Mouse (Mus musculus) ovary, adult 18-20 months (tissue): ENCODE data around the gene Igsf10.
A peak's percentile ranks its signal among the peaks of the same experiment; 100 is the strongest.
"Not testable (repeated sequence)": the region's sequence is repeated elsewhere in the genome, so short reads cannot be mapped to it uniquely, and the experiment has no call there.

Experiments used
- DNase-seq: peaks from one replicate; pipeline ENCODE4 v3.0.0; 2022; ENCODE audit warnings: low spot score, mixed read lengths

The Igsf10 gene

DNA sequence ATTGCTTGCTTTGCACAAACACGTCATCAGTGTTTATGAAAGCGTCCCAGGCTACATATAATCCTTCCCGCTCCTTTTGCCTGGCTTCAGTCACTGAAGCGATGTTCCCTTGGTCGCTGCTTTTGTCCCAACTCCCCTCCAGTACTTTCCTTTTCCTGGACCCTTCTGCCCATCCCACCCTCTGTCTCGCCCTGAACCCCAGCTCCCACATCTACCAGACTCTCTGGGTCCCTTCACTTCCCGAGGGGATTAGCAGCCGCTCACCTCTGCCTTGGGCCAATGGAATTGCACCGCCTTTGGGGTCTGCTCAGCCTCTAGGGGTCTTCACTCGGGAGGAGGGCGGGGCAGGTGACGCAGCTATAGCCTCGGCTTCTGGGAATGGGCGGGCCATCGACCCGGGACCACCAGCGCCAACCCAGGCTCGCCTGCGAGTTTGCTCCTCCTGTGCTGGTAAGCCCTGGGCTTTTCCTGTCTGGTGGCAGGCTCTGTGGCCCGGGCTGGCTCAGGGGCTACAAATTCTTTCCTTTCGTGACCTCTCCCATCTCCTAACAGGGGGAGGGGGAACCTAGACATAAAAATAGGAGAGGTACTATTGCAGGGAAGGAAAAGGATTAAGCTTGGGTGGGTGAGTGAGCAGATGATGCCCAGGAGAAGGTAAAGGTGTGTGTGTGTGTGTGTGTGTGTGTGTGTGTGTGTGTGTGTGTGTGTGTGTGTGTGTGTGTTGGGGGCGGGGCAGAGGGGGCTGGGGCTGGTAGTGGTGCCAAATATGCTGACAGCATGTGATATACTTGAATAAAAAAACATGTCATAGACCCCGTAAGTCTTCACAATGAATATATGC lies at the start of gene Igsf10:
TSS of gene Igsf10 (minus strand) at position 330 of the 841 bp plus-strand sequence.
- DNase-seq = peak; percentile 31

DNA sequence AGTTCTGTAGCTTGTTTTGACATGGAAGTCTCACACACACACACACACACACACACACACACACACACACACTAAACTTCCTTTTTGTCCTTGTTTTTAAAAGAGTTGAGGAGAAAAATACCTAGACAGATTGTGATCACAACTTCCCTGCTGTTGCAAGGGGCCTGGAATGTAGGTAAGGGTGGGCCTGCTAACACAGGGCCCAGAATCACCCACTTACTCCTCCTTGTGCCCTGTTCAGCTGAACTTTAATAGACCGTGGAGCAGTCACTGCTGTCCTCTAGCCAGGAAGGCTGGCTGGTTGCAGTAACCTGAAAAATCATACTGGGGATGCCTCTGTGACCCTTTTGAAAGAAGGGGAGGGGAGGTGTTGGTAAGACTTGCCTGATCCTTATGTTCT lies 41.4 kb upstream of the Igsf10 start:
- DNase-seq = no peak

DNA sequence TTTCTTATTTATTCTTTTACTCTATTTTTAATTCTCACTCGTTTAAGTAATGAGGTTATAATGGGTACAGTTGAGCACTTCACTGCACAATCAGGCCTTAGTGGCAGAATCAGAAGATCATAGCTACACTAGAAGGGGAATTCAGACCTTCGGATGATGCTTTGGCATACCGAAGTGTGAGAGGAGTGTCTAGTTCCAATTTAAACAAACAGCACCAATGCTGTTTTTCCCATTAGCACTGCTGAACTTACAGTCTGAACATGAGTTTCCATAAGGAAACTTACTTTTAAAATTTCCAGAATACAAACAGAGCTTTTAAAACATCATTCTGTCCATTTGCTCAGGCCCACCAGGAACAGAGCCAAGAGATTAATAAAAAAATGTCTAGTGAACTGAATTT lies 40.8 kb upstream of the Igsf10 start:
- DNase-seq = no peak

DNA sequence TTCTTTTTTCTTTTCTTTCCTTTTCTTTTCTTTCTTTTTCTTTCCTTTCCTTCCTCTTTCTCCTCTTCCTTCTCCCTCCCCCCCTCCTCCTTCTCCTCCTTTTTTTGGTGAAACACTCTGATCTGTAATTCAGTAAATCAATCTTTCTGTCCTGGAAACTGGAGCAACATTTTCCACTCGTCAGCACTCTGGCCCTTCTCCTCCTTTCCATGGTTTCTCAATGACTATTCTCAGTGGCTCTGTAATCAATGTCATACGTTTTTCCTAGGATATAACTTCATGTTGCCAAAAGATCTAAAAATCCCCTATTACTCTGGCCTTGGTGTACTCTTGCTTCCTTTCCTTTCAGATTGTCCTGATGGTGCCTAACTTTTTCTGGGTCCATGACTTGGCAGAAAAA lies 40.1 kb upstream of the Igsf10 start:
- no peak for DNase-seq

DNA sequence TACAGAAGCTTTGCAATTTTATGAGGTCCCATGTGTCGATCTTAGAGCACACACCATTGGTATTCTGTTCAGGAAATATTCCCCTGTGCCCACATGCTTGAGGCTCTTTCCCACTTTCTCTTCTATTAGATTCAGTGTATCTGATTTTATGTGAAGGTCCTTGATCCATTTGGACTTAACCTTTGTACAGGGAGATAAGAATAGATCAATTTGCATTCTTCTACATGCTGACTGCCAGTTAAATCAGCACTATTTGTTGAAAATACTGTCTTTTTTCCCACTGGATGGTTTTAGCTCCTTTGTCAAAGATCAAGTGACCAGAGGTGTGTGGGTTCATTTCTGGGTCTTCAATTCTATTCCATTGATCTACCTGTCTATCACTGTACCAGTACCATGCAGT lies 34.6 kb upstream of the Igsf10 start:
- DNase-seq = not testable (repeated sequence)

DNA sequence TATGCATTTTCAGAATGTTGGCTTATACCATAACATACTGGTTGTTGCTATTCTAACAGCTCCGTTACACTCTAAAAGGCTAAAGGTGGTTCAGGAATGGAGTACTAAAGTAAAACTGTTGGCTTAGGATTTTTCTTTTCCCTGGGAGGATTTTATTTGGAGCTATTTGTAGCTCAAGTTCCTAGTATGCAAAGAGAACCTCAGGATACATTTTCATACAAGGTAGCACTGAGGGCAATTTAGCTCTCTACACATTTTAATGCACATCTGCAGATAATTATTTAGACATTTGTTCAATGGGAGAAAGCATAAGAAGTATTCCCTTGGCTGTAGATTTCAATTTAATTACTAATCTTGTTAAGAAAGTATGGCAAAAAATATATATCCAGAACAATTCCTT lies 17.7 kb upstream of the Igsf10 start:
- no peak for DNase-seq

DNA sequence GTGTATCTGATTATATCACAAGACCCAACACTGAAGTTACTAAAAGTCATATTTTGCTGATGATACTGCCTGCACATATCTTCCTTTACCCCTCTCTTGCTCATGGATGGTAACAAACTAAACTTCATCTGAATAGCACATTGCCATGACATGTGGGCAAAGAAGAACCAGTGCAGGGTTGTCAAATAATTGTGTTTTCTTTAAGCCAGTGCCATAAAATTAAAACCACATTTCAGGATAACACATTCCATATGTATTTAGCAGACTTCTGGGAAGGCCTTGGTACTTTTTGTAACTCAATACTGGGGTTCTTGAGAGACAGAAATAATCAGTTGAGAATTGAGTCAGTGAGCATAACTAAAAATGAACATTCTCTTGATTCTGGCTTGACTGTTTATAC lies 15.9 kb upstream of the Igsf10 start:
- DNase-seq = no peak

DNA sequence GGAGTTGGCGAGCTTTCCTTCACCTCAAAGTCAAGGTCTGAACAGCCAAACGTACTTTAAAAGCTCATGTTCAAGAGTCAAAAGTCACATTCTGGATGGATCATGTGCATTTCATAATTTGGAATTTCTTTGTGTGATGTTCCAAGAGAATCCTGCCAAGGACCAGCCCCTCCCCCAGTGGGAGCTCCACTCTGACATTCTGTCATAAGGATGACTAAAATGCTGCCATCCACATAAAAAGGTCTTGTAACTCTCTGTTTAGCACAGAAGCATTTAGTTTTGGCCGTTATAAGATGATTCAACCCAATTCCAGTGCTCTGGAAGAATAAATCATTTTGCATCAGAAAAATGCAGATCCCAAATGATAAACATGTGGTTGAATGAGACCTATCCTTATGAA lies 10.0 kb upstream of the Igsf10 start:
- DNase-seq = no peak

DNA sequence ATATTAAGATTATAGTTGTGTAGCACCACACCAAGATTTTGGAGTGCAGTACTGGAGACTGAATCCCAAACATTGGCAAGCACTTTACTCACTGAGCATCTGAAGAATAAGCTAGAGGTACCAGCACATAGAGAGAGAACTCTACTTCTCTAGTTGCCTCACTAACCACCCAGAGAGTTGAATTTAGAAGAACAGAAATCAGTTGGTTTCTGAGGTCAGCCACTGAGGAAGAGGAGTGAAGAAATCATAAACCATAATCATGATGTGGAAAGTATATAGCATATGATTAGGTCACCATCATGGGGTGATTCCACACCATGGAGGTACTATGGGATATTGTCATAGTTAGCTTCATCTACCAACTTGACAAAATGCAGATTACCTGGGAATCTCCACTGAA lies 7.6 kb upstream of the Igsf10 start:
- DNase-seq = no peak

DNA sequence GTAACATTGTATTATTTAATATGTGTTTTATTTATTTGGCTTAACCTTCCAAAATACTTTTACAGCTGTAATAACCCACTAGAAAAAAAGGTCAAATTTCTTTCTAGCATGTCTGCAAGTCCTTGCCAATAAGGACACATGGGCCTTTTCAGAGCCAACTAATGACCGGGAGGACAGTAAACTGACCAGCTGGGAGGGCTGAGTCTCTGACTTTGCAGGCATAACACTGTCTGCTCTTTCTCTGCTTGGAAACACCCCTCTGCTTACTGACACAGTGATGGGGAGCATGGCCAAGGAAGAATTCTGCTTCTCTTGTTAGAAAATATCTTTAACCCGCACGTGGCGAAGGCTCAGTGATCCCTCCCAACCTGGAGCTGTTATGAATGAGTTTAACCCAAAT lies 1.2 kb downstream of the Igsf10 start:
- peak; percentile 34 for DNase-seq

DNA sequence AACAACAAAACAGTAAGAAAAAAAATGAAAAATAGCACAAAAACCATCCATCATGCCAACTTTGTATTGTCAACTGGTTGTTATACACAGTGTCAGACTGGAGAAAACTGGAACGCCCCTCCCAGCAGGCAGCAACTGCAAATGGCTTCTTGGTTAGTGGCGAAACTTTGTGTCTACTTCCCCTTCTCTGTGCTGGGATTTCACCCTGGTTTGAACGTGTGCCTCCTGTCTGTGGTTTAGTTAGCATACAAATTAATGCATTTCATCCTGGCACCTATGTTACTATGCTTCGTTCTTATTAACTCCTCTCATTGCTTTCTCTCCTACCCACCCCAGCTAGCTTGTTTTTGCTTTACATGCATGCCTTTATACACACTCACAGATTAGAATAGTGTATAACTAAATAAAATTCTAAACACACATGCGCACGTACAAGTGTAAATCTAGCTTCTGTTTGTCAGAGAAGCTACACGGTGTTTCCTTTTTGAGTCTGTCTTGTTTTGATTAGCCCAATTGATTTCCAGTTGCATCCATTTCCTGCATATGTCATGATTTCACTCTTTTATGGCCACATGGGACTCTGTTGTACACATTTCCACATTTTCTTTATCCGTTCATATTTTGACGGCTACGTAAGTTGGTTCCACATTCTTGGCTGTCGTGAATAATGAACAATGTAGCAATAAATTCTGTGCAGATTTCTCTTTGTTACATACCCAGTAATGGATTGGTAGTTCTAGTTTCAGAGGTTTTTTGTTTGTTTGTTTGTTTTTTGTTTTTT lies 2.4 kb downstream of the Igsf10 start:
- no peak for DNase-seq

DNA sequence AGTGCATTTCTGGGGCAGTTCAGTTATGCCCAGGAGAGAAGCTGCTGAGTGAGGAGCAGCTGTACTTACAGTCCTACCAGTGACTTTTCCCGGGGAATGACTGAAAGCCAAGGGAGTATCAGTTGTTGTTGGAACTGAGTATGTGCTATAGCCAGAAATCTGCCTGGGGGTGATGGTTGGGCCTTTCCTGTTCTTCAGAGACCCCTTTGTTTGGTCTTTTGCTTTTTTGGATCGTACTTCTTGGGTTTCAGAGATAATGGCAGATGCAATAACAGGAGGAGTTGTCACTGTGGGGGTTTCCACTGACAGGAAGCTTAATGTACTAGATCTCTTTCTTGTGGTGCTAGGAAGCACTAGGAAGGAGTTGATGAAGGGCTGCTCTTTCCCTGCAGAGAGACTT lies 15.7 kb downstream of the Igsf10 start:
- DNase-seq = no peak

DNA sequence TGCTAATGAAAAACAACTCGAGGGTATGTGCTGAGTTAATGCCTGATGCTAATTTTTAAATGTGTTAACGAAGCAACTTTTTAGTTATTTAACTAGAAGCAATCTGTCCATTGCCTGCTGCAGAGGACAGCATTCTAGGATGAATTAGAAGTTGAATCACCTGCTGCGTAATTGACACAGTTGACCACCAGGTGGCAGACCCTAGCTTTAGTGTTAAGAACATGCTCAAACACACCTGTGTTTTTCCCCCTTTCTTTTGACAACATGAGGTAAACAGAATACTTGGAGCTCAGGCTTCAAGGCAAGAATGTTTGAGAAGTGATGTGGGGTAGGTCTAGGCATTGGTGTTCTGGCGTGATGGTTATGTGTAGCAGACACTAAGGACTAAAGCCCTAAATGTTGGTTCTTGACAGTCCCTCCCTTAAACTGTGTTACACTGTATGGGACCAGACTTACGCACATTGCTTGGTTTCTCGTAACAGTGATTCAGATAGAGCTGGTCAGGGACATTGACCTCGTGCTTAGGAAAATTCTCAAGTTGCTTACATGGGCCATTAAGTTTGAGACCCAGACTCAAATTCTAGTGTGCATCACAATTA lies 22.8 kb downstream of the Igsf10 start:
- DNase-seq = no peak

DNA sequence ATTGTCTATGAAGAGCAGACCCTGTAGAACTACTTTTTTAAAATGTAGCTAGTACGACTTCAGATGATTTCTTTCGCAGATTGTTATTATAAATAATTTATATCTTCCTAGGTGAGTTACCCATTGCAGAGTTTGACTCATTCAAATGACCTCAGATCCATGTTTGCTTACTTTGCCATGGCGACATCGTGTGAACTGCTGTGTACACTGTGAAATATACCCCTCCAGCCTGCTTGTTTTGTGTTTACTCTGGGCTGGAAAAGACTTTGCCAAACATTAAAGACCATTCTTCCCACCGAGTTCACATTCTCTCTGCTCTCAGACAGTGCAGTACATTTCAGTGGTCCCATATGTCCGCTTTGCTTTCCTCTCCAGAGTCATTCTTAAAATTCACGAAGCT lies 28.1 kb downstream of the Igsf10 start:
- no peak for DNase-seq

DNA sequence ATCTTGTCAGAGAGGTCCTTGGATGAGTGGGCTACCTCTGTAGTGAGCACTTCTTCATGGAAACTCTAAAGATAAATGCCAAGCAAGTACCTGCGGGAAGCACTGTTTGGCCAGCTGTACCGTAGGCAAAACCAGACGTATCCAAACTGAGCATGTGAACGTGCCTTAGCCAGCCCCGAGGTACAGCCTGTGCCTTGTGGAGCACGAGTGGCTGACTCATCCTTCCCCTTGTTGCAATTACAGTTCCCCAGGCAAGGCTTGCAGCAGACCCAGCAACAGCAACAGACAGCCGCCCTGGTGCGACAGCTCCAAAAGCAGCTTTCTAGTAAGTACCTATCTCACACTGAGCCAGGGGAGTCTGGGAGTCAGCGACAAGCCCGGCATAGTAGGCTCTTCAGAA lies 31.6 kb downstream of the Igsf10 start:
- no peak for DNase-seq

DNA sequence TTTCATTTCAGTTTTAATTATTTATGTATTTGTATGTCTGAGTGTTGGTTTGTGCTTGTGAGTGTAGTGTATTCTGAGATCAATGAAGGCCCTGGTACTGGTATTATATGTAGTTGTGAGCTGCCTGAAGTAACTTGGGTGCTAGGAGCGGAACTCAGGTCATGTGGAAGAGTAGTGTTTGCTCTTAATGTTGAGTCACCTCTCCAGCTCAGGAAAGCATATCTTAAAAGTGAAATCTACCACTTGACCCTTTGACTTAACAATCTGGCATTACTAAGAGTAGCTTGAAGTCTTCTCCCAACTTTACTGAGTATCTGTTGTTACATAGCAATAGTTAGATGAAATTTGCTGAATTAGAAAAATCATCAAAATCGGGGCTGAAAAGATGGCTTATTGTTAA lies 38.7 kb downstream of the Igsf10 start:
- DNase-seq = no peak

DNA sequence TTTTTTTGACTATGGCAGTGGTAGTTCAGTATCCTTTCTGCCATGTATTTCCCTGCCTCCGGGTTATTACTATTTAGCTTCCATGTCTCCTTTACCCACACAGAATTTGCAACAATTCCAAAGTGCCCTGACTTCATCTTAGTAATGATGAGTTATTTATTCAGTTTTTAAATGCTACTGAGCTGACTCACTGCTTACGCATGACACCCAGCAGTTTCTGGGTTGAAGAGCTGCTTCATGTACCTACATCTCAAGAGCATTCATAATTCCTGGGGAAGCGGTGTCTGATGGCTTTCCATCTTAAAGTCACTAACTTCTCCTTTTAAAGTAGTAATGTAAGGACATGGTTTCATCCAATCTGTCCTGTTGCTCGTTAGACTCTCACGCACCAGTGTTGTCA lies 39.2 kb downstream of the Igsf10 start:
- DNase-seq = no peak

DNA sequence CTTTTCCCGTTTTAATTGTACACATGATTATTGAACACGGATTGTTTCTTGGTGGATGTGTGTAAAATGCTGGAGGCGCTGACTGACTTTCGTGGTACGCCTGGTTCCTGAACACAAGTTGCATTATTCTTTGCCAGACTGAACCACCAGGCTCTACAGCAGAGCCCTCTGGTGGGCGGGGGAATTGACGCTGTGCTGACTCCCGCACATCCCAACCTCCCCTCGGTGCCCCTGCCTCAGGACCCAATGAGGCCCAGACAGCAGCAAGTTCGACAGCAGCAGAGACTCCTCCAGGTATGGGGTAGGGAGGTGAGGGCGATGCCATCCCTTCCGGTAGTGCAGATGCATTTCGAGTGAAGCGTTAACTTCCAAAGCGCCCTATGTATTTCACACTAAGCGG lies 46.5 kb downstream of the Igsf10 start:
- no peak for DNase-seq

DNA sequence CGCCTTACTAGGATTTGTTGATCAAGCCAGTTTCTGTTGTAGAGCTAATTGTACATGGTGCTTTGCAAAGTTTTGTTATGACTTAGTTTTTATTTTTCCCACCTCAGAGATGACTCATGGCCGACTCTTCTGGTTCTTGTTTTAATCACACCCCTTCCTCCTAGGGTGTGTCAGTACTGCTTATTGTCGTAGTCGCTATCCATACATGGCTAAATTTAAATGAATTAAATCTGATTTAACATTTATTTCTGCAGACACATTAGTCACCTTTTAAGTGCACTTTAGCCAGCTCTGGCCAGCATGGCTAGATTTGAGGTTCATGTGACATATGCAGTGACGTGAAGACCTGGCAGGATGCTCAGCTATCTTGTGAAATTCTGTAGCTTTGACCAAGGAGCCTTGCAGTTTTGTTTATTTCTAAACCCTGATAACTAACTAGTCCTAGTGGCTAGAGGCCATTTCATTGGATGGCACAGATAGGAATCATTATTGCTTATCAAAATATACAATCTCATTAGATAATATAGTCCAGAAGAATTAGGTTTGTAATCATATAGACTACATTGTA lies 47.5 kb downstream of the Igsf10 start:
- DNase-seq = no peak

DNA sequence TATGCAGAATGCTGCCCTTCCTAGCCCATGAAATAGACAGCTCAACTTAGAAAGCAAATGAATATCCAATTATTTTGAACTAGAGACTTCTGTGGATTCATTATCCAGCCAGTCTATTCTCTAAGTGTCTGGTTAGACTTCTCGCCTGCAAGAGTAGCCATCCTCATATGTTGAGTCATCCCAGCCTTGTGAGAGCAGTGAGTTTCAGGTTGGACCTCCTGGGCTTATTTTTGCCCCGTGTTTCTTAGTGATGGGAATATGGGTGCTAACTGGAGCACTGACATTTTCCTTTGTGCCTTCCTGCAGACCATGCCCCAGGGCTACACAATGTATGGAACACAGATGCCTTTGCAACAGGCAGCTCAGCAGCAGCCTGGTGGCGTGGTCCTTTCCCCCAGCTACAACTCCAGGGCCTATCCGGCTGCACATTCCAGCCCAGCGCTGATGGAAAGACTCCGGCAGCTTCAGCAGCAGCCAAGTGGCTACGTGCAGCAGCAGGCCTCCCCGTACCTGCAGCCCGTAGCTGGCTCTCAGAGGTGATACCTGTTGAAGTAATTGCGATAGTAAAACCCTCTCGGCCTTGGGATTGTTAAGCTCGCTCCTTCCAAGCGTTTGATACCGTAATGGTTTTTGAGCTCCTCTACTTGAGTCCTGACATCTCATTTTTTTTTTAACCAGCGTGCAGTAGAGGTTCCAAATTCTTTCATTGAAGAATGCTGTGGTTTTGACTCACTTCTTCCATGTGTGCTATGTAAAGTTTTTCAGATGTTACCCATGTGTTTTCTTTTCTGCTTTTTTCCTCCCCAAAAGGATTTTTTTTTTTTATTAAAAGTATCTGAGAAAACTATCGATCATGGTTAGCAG lies 48.3 kb downstream of the Igsf10 start:
- no peak for DNase-seq

DNA sequence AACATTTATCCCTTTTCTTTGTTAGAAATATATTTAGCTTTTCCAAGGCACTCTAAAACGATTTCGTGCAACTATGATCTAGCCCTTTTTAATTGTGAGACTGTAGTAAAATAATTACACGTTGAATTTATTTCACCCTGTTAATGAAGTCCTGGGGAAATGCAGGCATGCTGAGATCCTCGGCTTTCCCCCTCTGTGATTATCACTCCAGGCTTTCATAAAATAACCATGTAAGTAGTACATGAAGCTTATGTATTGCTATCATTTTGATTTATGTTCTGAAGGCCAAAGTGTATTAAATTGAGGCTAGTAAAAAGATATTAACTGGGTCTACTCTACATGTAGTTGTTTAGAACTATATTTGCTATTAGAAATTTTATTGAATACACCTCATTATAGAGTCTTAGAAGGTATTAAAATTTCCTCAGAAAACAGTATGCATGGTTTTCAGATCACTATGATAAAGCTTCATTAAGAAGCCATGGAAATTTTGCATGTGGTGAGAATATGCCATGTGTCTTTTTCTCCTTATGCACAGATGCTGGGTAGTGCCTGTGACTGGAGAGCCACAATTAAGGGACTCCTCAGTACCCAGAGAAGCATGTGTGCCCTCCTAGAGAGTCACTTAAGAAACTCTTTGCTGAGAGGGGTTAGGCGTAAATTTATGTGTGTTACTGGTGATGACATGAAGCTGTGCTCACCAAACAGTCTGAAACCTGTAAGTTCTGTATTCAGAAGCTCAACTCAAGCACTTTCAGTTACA lies 50.6 kb downstream of the Igsf10 start:
- DNase-seq = no peak
